Mouse (Mus musculus) midbrain, embryonic 12.5 days (tissue): ENCODE results near the gene Pcdh10. TPM values are rescaled to one million over a fixed set of nuclear protein-coding genes. Genes with fewer than 3 reads are reported as not detected.

Experiments
- ATAC-seq: fragments of 200-750 bp; cut with Nextera tagmentation; 2 replicates; pipeline ENCODE4 v1.8.0; 2017; ENCODE audit warnings: low read depth, moderate TSS enrichment, moderate library complexity; ENCODE audit not compliant: low FRiP score
- H3K27ac ChIP-seq: fragments of 300-500 bp; sonication (generic); replicated peaks from 2 replicates; pipeline ENCODE4 v1.5.1; 2016; ENCODE audit warnings: mild to moderate bottlenecking
- H3K27me3 ChIP-seq: fragments of 300-500 bp; sonication (generic); 2 replicates; pipeline ENCODE4 v1.6.1; 2016; ENCODE audit warnings: mild to moderate bottlenecking
- H3K36me3 ChIP-seq: fragments of 300-500 bp; sonication (generic); 2 replicates; pipeline ENCODE4 v1.6.1; 2016
- H3K4me1 ChIP-seq: fragments of 300-500 bp; sonication (generic); 2 replicates; pipeline ENCODE4 v1.6.1; 2016
- H3K4me2 ChIP-seq: fragments of 300-500 bp; sonication (generic); replicated peaks from 2 replicates; pipeline ENCODE4 v1.6.1; 2016; ENCODE audit warnings: mild to moderate bottlenecking, moderate library complexity
- H3K4me3 ChIP-seq: fragments of 300-500 bp; sonication (generic); 2 replicates; pipeline ENCODE4 v1.5.1; 2016; ENCODE audit warnings: mild to moderate bottlenecking
- H3K9ac ChIP-seq: fragments of 300-500 bp; sonication (generic); replicated peaks from 2 replicates; pipeline ENCODE4 v1.6.1; 2016; ENCODE audit warnings: mild to moderate bottlenecking, moderate library complexity
- H3K9me3 ChIP-seq: fragments of 300-500 bp; sonication (generic); 2 replicates; pipeline ENCODE4 v1.6.1; 2016; ENCODE audit warnings: mild to moderate bottlenecking
- WGBS: fragments of 180-500 bp; shearing (Covaris S2); methylation state at CpG from one replicate; pipeline ENCODE4 v1.1.7; 2016; 5-methylcytosine and 5-hydroxymethylcytosine counted together
- polyA plus RNA-seq: library from polyadenylated mRNA; unstranded; fragments of >200 nt; fragmentation: Nextera tagmentation; extraction: Ambion mirVana; gene quantifications from 2 replicates; pipeline ENCODE4 v1.2.1, GENCODE M21; 2016

Gene Pcdh10
- polyA plus RNA-seq, 1 experiment from 2014 or later = 6.2 TPM

- Histone ChIP-seq H3K9me3 (no peaks in the 10 kb centered on the region), H3K36me3 (no peaks in the 10 kb centered on the region), H3K9ac (no peak overlapping the region), H3K27me3 (peaks cover 25% of the 10 kb centered on the region), H3K4me3 (no peak overlapping the region), H3K27ac (no peak overlapping the region), H3K4me2 (peak overlapping the region; percentile 9; the same call in 1 of the 2 replicates), H3K4me1 (peaks cover 14% of the 10 kb centered on the region)
- no peak for ATAC-seq
- 70% methylated on average over 2 of the region's 2 CpGs for WGBS
Observed at GRCm38 (mm10) chr3:45383831-45384230, 5.6 kb downstream of the Pcdh10 start.

- H3K4me2 ChIP-seq = peak overlapping the region; percentile 28; the same call in 1 of the 2 replicates
- peak; percentile 36 for ATAC-seq
- no peaks in the 10 kb centered on the region for H3K9me3 ChIP-seq
- H3K27ac ChIP-seq = 0 out of 2 replicates have a peak overlapping the region, but pooled peaks have one; percentile 30
- WGBS = 23% methylated on average over 3 of the region's 3 CpGs
- peaks cover 20% of the 10 kb centered on the region for H3K27me3 ChIP-seq
- H3K9ac ChIP-seq = no peak overlapping the region
- H3K4me1 ChIP-seq = peaks cover 14% of the 10 kb centered on the region
- no peaks in the 10 kb centered on the region for H3K36me3 ChIP-seq
- H3K4me3 ChIP-seq = no peak overlapping the region
Observed at GRCm38 (mm10) chr3:45385028-45385427, 6.8 kb downstream of the Pcdh10 start.

GRCm38 (mm10) chr3:45385451-45385850, 7.3 kb downstream of the Pcdh10 start:
- Histone ChIP-seq H3K9me3 (no peaks in the 10 kb centered on the region), H3K4me3 (no peak overlapping the region), H3K9ac (no peak overlapping the region), H3K27ac (0 out of 2 replicates have a peak overlapping the region, but pooled peaks have one; percentile 25), H3K4me2 (no peak overlapping the region), H3K36me3 (no peaks in the 10 kb centered on the region), H3K27me3 (peaks cover 15% of the 10 kb centered on the region), H3K4me1 (peaks cover 14% of the 10 kb centered on the region)
- no peak for ATAC-seq
- 36% methylated on average over 2 of the region's 2 CpGs for WGBS

- Histone ChIP-seq H3K4me1 (peaks cover 14% of the 10 kb centered on the region), H3K27me3 (peaks cover 6% of the 10 kb centered on the region), H3K4me2 (0 out of 2 replicates have a peak overlapping the region, but pooled peaks have one; percentile 21), H3K27ac (no peak overlapping the region), H3K9ac (no peak overlapping the region), H3K9me3 (no peaks in the 10 kb centered on the region), H3K4me3 (no peak overlapping the region), H3K36me3 (no peaks in the 10 kb centered on the region)
- WGBS = 74% methylated on average over 2 of the region's 2 CpGs
- ATAC-seq = no peak
Observed at GRCm38 (mm10) chr3:45386512-45386911, 8.3 kb downstream of the Pcdh10 start.

- Histone ChIP-seq H3K4me1 (no peaks in the 10 kb centered on the region), H3K9ac (no peak overlapping the region), H3K27ac (no peak overlapping the region), H3K4me2 (no peak overlapping the region), H3K4me3 (no peak overlapping the region), H3K36me3 (no peaks in the 10 kb centered on the region), H3K9me3 (no peaks in the 10 kb centered on the region), H3K27me3 (no peaks in the 10 kb centered on the region)
- 80% methylated on average over 4 of the region's 4 CpGs for WGBS
- ATAC-seq = no peak
Observed at GRCm38 (mm10) chr3:45397101-45397500, 18.9 kb downstream of the Pcdh10 start.

- Histone ChIP-seq H3K4me1 (no peaks in the 10 kb centered on the region), H3K9me3 (no peaks in the 10 kb centered on the region), H3K9ac (no peak overlapping the region), H3K4me2 (no peak overlapping the region), H3K27ac (no peak overlapping the region), H3K27me3 (no peaks in the 10 kb centered on the region), H3K4me3 (no peak overlapping the region), H3K36me3 (no peaks in the 10 kb centered on the region)
- WGBS = 91% methylated on average over 2 of the region's 2 CpGs
- ATAC-seq = no peak
Observed at GRCm38 (mm10) chr3:45403239-45403638, 25.0 kb downstream of the Pcdh10 start.

GRCm38 (mm10) chr3:45431691-45432090, 53.5 kb downstream of the Pcdh10 start:
- Histone ChIP-seq H3K36me3 (no peaks in the 10 kb centered on the region), H3K9me3 (no peaks in the 10 kb centered on the region), H3K9ac (no peak overlapping the region), H3K27ac (no peak overlapping the region), H3K27me3 (no peaks in the 10 kb centered on the region), H3K4me3 (no peak overlapping the region), H3K4me2 (no peak overlapping the region), H3K4me1 (no peaks in the 10 kb centered on the region)
- WGBS = 69% methylated on average over 1 of the region's 1 CpGs
- ATAC-seq = 0 out of 2 replicates have a peak, but pooled peaks have one; percentile 27

GRCm38 (mm10) chr3:45432172-45432765, 54.1 kb downstream of the Pcdh10 start:
- H3K27me3 ChIP-seq = no peaks in the 10 kb centered on the region
- ATAC-seq = no peak
- no peak overlapping the region for H3K27ac ChIP-seq
- no peaks in the 10 kb centered on the region for H3K36me3 ChIP-seq
- no peak overlapping the region for H3K9ac ChIP-seq
- no peaks in the 10 kb centered on the region for H3K9me3 ChIP-seq
- no peaks in the 10 kb centered on the region for H3K4me1 ChIP-seq
- no peak overlapping the region for H3K4me3 ChIP-seq
- no peak overlapping the region for H3K4me2 ChIP-seq
- 61% methylated on average over 11 of the region's 11 CpGs for WGBS
